Mouse (Mus musculus) heart, adult 2 months (tissue): Measurements from ENCODE around the gene Rab22a.

Source experiments
- CTCF ChIP-seq: fragments of 200-600 bp; IDR thresholded peaks from 2 replicates; pipeline ENCODE4 v1.8.1; 2022; ENCODE audit warnings: antibody characterized with exemption, mild to moderate bottlenecking, moderate library complexity
- EP300 ChIP-seq: fragments of 200-500 bp; IDR thresholded peaks from 2 replicates; pipeline ENCODE4 v1.6.1; 2011; ENCODE audit warnings: low read depth, low read length, control low read depth; ENCODE audit not compliant: insufficient read depth

DNA sequence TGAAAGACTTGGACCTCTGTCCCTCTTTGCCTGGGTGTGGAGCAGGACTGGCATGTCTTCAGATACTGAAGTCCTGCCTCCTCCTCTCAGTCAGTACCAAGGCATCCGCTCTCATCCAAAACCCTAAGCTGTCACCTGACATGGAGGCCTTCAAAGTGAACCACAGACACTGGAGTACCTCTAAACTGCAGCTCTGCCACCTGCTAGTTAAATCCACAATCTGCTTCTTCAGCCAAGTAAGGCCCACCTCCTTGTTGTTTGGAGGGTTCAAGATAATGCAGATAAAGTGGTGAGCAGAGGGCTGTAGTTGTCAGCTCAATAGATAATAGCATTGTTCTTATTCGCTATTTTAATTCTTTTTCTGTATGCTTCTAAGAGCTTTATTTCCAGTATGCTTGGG lies 5.7 kb downstream of the Rab22a start:
- no peak for TF ChIP-seq CTCF
- no peak for TF ChIP-seq EP300
